Mouse (Mus musculus) stomach, embryonic 14.5 days (tissue): Measurements from ENCODE around the gene Alk. TPM values are rescaled to one million over a fixed set of nuclear protein-coding genes. Genes with fewer than 3 reads are reported as not detected.
A peak's percentile ranks its signal among the peaks of the same experiment; 100 is the strongest.

ENCODE experiments used
- ATAC-seq: fragments of 200-750 bp; cut with Nextera tagmentation; 2 replicates; pipeline ENCODE4 v1.8.0; 2017; ENCODE audit warnings: low read depth, moderate TSS enrichment; ENCODE audit not compliant: insufficient number of reproducible peaks, insufficient read depth, low FRiP score
- H3K27ac ChIP-seq: fragments of 300-500 bp; sonication (generic); 2 replicates; pipeline ENCODE4 v1.5.1; 2014; ENCODE audit warnings: mild to moderate bottlenecking, low read length, moderate library complexity, mixed read lengths
- H3K27me3 ChIP-seq: fragments of 300-500 bp; sonication (generic); 2 replicates; pipeline ENCODE4 v1.6.1; 2014; ENCODE audit warnings: low read length, control low read depth, mixed read lengths; ENCODE audit not compliant: control insufficient read depth, insufficient read depth
- H3K36me3 ChIP-seq: fragments of 300-500 bp; sonication (generic); 2 replicates; pipeline ENCODE4 v1.6.1; 2014; ENCODE audit warnings: mild to moderate bottlenecking, control low read depth, low read length, moderate library complexity, mixed read lengths; ENCODE audit not compliant: control insufficient read depth, insufficient read depth
- H3K4me1 ChIP-seq: fragments of 300-500 bp; sonication (generic); 2 replicates; pipeline ENCODE4 v1.6.1; 2014; ENCODE audit warnings: low read length, control low read depth, mixed read lengths; ENCODE audit not compliant: control insufficient read depth, insufficient read depth
- H3K4me2 ChIP-seq: fragments of 300-500 bp; sonication (generic); replicated peaks from 2 replicates; pipeline ENCODE4 v1.6.1; 2014; ENCODE audit warnings: low read depth, low read length, control low read depth
- H3K4me3 ChIP-seq: fragments of 300-500 bp; sonication (generic); 2 replicates; pipeline ENCODE4 v1.5.1; 2014; ENCODE audit warnings: low read depth, low read length, control low read depth
- H3K9ac ChIP-seq: fragments of 300-500 bp; sonication (generic); replicated peaks from 2 replicates; pipeline ENCODE4 v1.6.1; 2014; ENCODE audit warnings: low read depth, mild to moderate bottlenecking, control low read depth, low read length, moderate library complexity, mixed read lengths
- H3K9me3 ChIP-seq: fragments of 300-500 bp; sonication (generic); 2 replicates; pipeline ENCODE4 v1.6.1; 2016; ENCODE audit warnings: low read depth, low read length, control low read depth; ENCODE audit not compliant: control insufficient read depth
- WGBS: fragments of 180-500 bp; shearing (Covaris S2); extraction: QIAGEN DNeasy Blood & Tissue Kit; methylation state at CpG from one replicate; pipeline ENCODE4 v1.1.7; 2014; 5-methylcytosine and 5-hydroxymethylcytosine counted together
- polyA plus RNA-seq: library from polyadenylated mRNA; unstranded; fragments of >200 nt; fragmentation: Nextera tagmentation; extraction: Ambion mirVana; gene quantifications from 2 replicates; pipeline ENCODE4 v1.2.1, GENCODE M21; 2014

Gene Alk
- polyA plus RNA-seq, 1 experiment from 2014 or later, result 2.1 TPM

- no peaks in the 10 kb centered on the region for H3K27me3 ChIP-seq
- H3K36me3 ChIP-seq, result no peaks in the 10 kb centered on the region
- ATAC-seq, result peak; percentile 63; the same call in 1 of the 2 replicates
- no peak overlapping the region for H3K4me2 ChIP-seq
- no peak overlapping the region for H3K27ac ChIP-seq
- 49% methylated on average over 5 of the region's 5 CpGs for WGBS
- no peak overlapping the region for H3K4me3 ChIP-seq
- H3K9ac ChIP-seq, result no peak overlapping the region
- H3K4me1 ChIP-seq, result no peaks in the 10 kb centered on the region
- no peaks in the 10 kb centered on the region; the same call in 1 of the 2 replicates for H3K9me3 ChIP-seq
Measured at GRCm38 (mm10) chr17:72356759-72357302, 247.6 kb downstream of the Alk start.

GRCm38 (mm10) chr17:72339437-72339836, 265.0 kb downstream of the Alk start:
- Histone ChIP-seq H3K4me2 (no peak overlapping the region), H3K36me3 (no peaks in the 10 kb centered on the region), H3K9me3 (no peaks in the 10 kb centered on the region), H3K27me3 (no peaks in the 10 kb centered on the region), H3K4me1 (no peaks in the 10 kb centered on the region), H3K27ac (no peak overlapping the region), H3K9ac (no peak overlapping the region), H3K4me3 (no peak overlapping the region)
- WGBS, result 89% methylated on average over 4 of the region's 4 CpGs
- no peak for ATAC-seq

- H3K4me3 ChIP-seq, result no peak overlapping the region
- ATAC-seq, result no peak
- H3K9me3 ChIP-seq, result no peaks in the 10 kb centered on the region
- H3K27ac ChIP-seq, result no peak overlapping the region
- no peak overlapping the region for H3K4me2 ChIP-seq
- WGBS, result 60% methylated on average over 4 of the region's 4 CpGs
- H3K36me3 ChIP-seq, result no peaks in the 10 kb centered on the region
- no peaks in the 10 kb centered on the region for H3K4me1 ChIP-seq
- H3K9ac ChIP-seq, result no peak overlapping the region
- H3K27me3 ChIP-seq, result no peaks in the 10 kb centered on the region
Measured at GRCm38 (mm10) chr17:72332909-72333308, 271.5 kb downstream of the Alk start.

GRCm38 (mm10) chr17:72325941-72326340, 278.5 kb downstream of the Alk start:
- no peak overlapping the region for H3K27ac ChIP-seq
- 84% methylated on average over 4 of the region's 4 CpGs for WGBS
- H3K4me3 ChIP-seq, result no peak overlapping the region
- no peaks in the 10 kb centered on the region for H3K4me1 ChIP-seq
- no peaks in the 10 kb centered on the region for H3K36me3 ChIP-seq
- H3K27me3 ChIP-seq, result no peaks in the 10 kb centered on the region
- H3K9me3 ChIP-seq, result no peaks in the 10 kb centered on the region
- H3K9ac ChIP-seq, result no peak overlapping the region
- no peak for ATAC-seq
- H3K4me2 ChIP-seq, result no peak overlapping the region

- Histone ChIP-seq H3K4me3 (no peak overlapping the region), H3K9me3 (no peaks in the 10 kb centered on the region), H3K4me2 (no peak overlapping the region), H3K9ac (no peak overlapping the region), H3K4me1 (no peaks in the 10 kb centered on the region), H3K27ac (no peak overlapping the region), H3K36me3 (no peaks in the 10 kb centered on the region), H3K27me3 (no peaks in the 10 kb centered on the region)
- no peak for ATAC-seq
Measured at GRCm38 (mm10) chr17:72319576-72319975, 284.9 kb downstream of the Alk start.

- H3K36me3 ChIP-seq, result no peaks in the 10 kb centered on the region
- no peak overlapping the region for H3K4me2 ChIP-seq
- H3K4me1 ChIP-seq, result no peaks in the 10 kb centered on the region
- ATAC-seq, result no peak
- no peaks in the 10 kb centered on the region for H3K9me3 ChIP-seq
- 78% methylated on average over 5 of the region's 5 CpGs for WGBS
- no peak overlapping the region for H3K4me3 ChIP-seq
- H3K27me3 ChIP-seq, result no peaks in the 10 kb centered on the region
- H3K27ac ChIP-seq, result no peak overlapping the region
- no peak overlapping the region for H3K9ac ChIP-seq
Measured at GRCm38 (mm10) chr17:72299651-72300050, 304.8 kb downstream of the Alk start.

GRCm38 (mm10) chr17:72296349-72296748, 308.1 kb downstream of the Alk start:
- no peak for ATAC-seq
- no peak overlapping the region for H3K4me2 ChIP-seq
- H3K9me3 ChIP-seq, result no peaks in the 10 kb centered on the region
- no peaks in the 10 kb centered on the region for H3K27me3 ChIP-seq
- no peak overlapping the region for H3K4me3 ChIP-seq
- H3K27ac ChIP-seq, result no peak overlapping the region
- 94% methylated on average over 1 of the region's 1 CpGs for WGBS
- H3K9ac ChIP-seq, result no peak overlapping the region
- H3K4me1 ChIP-seq, result no peaks in the 10 kb centered on the region
- H3K36me3 ChIP-seq, result no peaks in the 10 kb centered on the region

GRCm38 (mm10) chr17:72293267-72293580, 311.2 kb downstream of the Alk start:
- no peaks in the 10 kb centered on the region for H3K4me1 ChIP-seq
- no peaks in the 10 kb centered on the region for H3K9me3 ChIP-seq
- H3K27me3 ChIP-seq, result no peaks in the 10 kb centered on the region
- ATAC-seq, result no peak
- no peak overlapping the region for H3K9ac ChIP-seq
- no peak overlapping the region for H3K4me3 ChIP-seq
- no peak overlapping the region for H3K4me2 ChIP-seq
- H3K36me3 ChIP-seq, result no peaks in the 10 kb centered on the region
- H3K27ac ChIP-seq, result no peak overlapping the region
- 39% methylated on average over 3 of the region's 3 CpGs for WGBS

- Histone ChIP-seq H3K4me2 (no peak overlapping the region), H3K27ac (no peak overlapping the region), H3K9ac (no peak overlapping the region), H3K9me3 (no peaks in the 10 kb centered on the region), H3K4me1 (no peaks in the 10 kb centered on the region), H3K4me3 (no peak overlapping the region), H3K27me3 (no peaks in the 10 kb centered on the region), H3K36me3 (no peaks in the 10 kb centered on the region)
- no peak for ATAC-seq
- WGBS, result 74% methylated on average over 6 of the region's 6 CpGs
Measured at GRCm38 (mm10) chr17:72292444-72293266, 311.8 kb downstream of the Alk start.
